Mouse (Mus musculus) hindbrain, embryonic 11.5 days (tissue): ENCODE measurements around the gene Gm6592. TPM values are rescaled to one million over a fixed set of nuclear protein-coding genes. Genes with fewer than 3 reads are reported as not detected.
"Not testable (repeated sequence)": the region's sequence is repeated elsewhere in the genome, so short reads cannot be mapped to it uniquely, and the experiment has no call there.

Source experiments
- ATAC-seq: fragments of 200-750 bp; cut with Nextera tagmentation; 2 replicates; pipeline ENCODE4 v1.8.0; 2017; ENCODE audit warnings: mild to moderate bottlenecking, moderate TSS enrichment, moderate library complexity; ENCODE audit not compliant: low FRiP score
- DNase-seq: peaks from one replicate; pipeline ENCODE4 v3.0.0-alpha.2; 2015; ENCODE audit warnings: low spot score
- H3K27ac ChIP-seq: fragments of 300-500 bp; sonication (generic); 2 replicates; pipeline ENCODE4 v1.5.1; 2014; ENCODE audit warnings: mild to moderate bottlenecking, low read depth, low read length
- H3K27me3 ChIP-seq: fragments of 300-500 bp; sonication (generic); 2 replicates; pipeline ENCODE4 v1.6.1; 2014; ENCODE audit warnings: mild to moderate bottlenecking, low read length, moderate library complexity, mixed read lengths; ENCODE audit not compliant: control insufficient read depth, insufficient read depth
- H3K36me3 ChIP-seq: fragments of 300-500 bp; sonication (generic); 2 replicates; pipeline ENCODE4 v1.6.1; 2014; ENCODE audit warnings: mild to moderate bottlenecking, low read length, moderate library complexity, mixed read lengths; ENCODE audit not compliant: control insufficient read depth, insufficient read depth
- H3K4me1 ChIP-seq: fragments of 300-500 bp; sonication (generic); replicated peaks from 2 replicates; pipeline ENCODE4 v1.6.1; 2014; ENCODE audit warnings: low read length, mixed read lengths; ENCODE audit not compliant: control insufficient read depth, insufficient read depth
- H3K4me2 ChIP-seq: fragments of 300-500 bp; sonication (generic); replicated peaks from 2 replicates; pipeline ENCODE4 v1.6.1; 2014; ENCODE audit warnings: mild to moderate bottlenecking, low read depth, low read length
- H3K4me3 ChIP-seq: fragments of 300-500 bp; sonication (generic); 2 replicates; pipeline ENCODE4 v1.5.1; 2014; ENCODE audit warnings: low read depth, low read length
- H3K9ac ChIP-seq: fragments of 300-500 bp; sonication (generic); 2 replicates; pipeline ENCODE4 v1.6.1; 2014; ENCODE audit warnings: low read depth, low read length
- H3K9me3 ChIP-seq: fragments of 300-500 bp; sonication (generic); 2 replicates; pipeline ENCODE4 v1.6.1; 2016; ENCODE audit warnings: low read length; ENCODE audit not compliant: control insufficient read depth
- WGBS: fragments of 180-500 bp; shearing (Covaris S2); extraction: QIAGEN DNeasy Blood & Tissue Kit; methylation state at CpG from one replicate; pipeline ENCODE4 v1.1.7; 2014; 5-methylcytosine and 5-hydroxymethylcytosine counted together
- polyA plus RNA-seq: library from polyadenylated mRNA; unstranded; fragments of >200 nt; fragmentation: Nextera tagmentation; extraction: Ambion mirVana; gene quantifications from 2 replicates; pipeline ENCODE4 v1.2.1, GENCODE M21; 2014

The Gm6592 gene
- not detected in 2 replicates for polyA plus RNA-seq

- WGBS, result 88% methylated on average over 1 of the region's 1 CpGs
These were observed at the start of gene Gm6592 for GRCm38 (mm10) chrX:8843694-8844093. Gm6592 (plus strand) TSS chrX:8843994.

GRCm38 (mm10) chrX:8803391-8803790 lies 40.4 kb upstream of the Gm6592 start, which contains the start of gene Ssxb5:
Ssxb5 (plus strand) TSS chrX:8803691.
- H3K36me3 ChIP-seq, DNase-seq, H3K27me3 ChIP-seq, ATAC-seq, H3K9ac ChIP-seq, H3K27ac ChIP-seq, H3K4me1 ChIP-seq, H3K4me2 ChIP-seq, H3K4me3 ChIP-seq, H3K9me3 ChIP-seq: not testable (repeated sequence)
- 82% methylated on average over 4 of the region's 4 CpGs for WGBS

More at GRCm38 (mm10) chrX:8843694-8844093, at the start of gene Gm6592:
- Histone ChIP-seq H3K4me1 (no peaks in the 10 kb centered on the region), H3K4me2 (no peak within 1 kb of the TSS), H3K36me3 (no peaks in the 10 kb centered on the region), H3K27ac (no peak within 1 kb of the TSS), H3K9me3 (no peaks in the 10 kb centered on the region), H3K9ac (no peak within 1 kb of the TSS), H3K4me3 (no peak within 1 kb of the TSS), H3K27me3 (no peaks in the 10 kb centered on the region)
- ATAC-seq (no peak), DNase-seq (no peak)

GRCm38 (mm10) chrX:8832043-8832442 lies 11.8 kb upstream of the Gm6592 start:
- Histone ChIP-seq H3K9me3 (no peaks in the 10 kb centered on the region), H3K36me3 (no peaks in the 10 kb centered on the region), H3K4me2 (no peak overlapping the region), H3K4me1 (no peaks in the 10 kb centered on the region), H3K4me3 (no peak overlapping the region), H3K27me3 (no peaks in the 10 kb centered on the region), H3K9ac (no peak overlapping the region), H3K27ac (no peak overlapping the region)
- DNase-seq (peak; percentile 37), ATAC-seq (no peak)

DNA sequence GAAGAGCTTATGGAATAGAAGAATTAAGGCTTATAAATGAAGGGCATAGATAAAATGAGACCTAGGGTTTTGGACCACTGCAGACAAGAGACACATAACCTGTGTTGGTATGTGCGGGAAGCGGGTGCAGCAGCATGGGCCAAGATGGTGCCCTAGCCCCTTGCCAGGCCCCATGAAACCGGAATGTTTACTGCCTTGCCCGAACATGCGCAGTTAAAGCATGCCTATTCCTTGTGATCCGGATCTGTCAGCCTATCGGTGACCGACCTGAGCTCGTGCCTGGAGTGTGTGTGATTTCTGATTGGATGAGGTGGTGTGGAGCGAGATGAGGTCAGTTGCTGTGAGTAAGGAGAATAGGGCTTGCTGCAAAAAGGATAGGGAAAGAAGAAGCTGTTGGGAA lies 8.7 kb downstream of the Gm6592 start:
- Histone ChIP-seq H3K27me3 (no peaks in the 10 kb centered on the region), H3K36me3 (no peaks in the 10 kb centered on the region), H3K9ac (no peak overlapping the region), H3K4me1 (no peaks in the 10 kb centered on the region), H3K27ac (no peak overlapping the region), H3K4me3 (no peak overlapping the region), H3K4me2 (no peak overlapping the region), H3K9me3 (no peaks in the 10 kb centered on the region)
- DNase-seq (no peak), ATAC-seq (no peak)
- WGBS, result 91% methylated on average over 10 of the region's 10 CpGs

- 5% methylated on average over 3 of the region's 3 CpGs for WGBS
- H3K9me3 ChIP-seq, H3K27ac ChIP-seq, H3K36me3 ChIP-seq, H3K4me2 ChIP-seq, H3K4me3 ChIP-seq, H3K9ac ChIP-seq, ATAC-seq, H3K27me3 ChIP-seq, H3K4me1 ChIP-seq: not testable (repeated sequence)
- peak; percentile 67 for DNase-seq
These were observed 20.5 kb downstream of the Gm6592 start for GRCm38 (mm10) chrX:8864331-8864730.

- ATAC-seq, H3K27ac ChIP-seq, H3K36me3 ChIP-seq, H3K4me2 ChIP-seq, H3K4me1 ChIP-seq, H3K9ac ChIP-seq, H3K4me3 ChIP-seq, H3K27me3 ChIP-seq, DNase-seq, H3K9me3 ChIP-seq: not testable (repeated sequence)
- WGBS, result 90% methylated on average over 3 of the region's 4 CpGs
These were observed 30.2 kb downstream of the Gm6592 start, which contains the start of gene Gm5751 for GRCm38 (mm10) chrX:8873953-8874352. Gm5751 (plus strand) TSS chrX:8874253.

GRCm38 (mm10) chrX:8884336-8884735 lies 40.5 kb downstream of the Gm6592 start:
- Histone ChIP-seq H3K4me3 (no peak overlapping the region), H3K9ac (no peak overlapping the region), H3K4me1 (no peaks in the 10 kb centered on the region), H3K36me3 (no peaks in the 10 kb centered on the region), H3K9me3 (no peaks in the 10 kb centered on the region), H3K4me2 (no peak overlapping the region), H3K27me3 (no peaks in the 10 kb centered on the region), H3K27ac (no peak overlapping the region)
- DNase-seq (no peak), ATAC-seq (no peak)
- WGBS, result 83% methylated on average over 4 of the region's 4 CpGs

GRCm38 (mm10) chrX:8891975-8892342 lies 48.2 kb downstream of the Gm6592 start:
- Histone ChIP-seq H3K9ac (no peak overlapping the region), H3K9me3 (no peaks in the 10 kb centered on the region), H3K4me2 (peak overlapping the region; percentile 63), H3K4me3 (peak overlapping the region; percentile 50), H3K27me3 (no peaks in the 10 kb centered on the region), H3K36me3 (no peaks in the 10 kb centered on the region), H3K27ac (no peak overlapping the region; the same call in 1 of the 2 replicates), H3K4me1 (no peaks in the 10 kb centered on the region)
- peak; percentile 71 for ATAC-seq
- peak; percentile 2 for DNase-seq
- 51% methylated on average over 3 of the region's 9 CpGs for WGBS

DNA sequence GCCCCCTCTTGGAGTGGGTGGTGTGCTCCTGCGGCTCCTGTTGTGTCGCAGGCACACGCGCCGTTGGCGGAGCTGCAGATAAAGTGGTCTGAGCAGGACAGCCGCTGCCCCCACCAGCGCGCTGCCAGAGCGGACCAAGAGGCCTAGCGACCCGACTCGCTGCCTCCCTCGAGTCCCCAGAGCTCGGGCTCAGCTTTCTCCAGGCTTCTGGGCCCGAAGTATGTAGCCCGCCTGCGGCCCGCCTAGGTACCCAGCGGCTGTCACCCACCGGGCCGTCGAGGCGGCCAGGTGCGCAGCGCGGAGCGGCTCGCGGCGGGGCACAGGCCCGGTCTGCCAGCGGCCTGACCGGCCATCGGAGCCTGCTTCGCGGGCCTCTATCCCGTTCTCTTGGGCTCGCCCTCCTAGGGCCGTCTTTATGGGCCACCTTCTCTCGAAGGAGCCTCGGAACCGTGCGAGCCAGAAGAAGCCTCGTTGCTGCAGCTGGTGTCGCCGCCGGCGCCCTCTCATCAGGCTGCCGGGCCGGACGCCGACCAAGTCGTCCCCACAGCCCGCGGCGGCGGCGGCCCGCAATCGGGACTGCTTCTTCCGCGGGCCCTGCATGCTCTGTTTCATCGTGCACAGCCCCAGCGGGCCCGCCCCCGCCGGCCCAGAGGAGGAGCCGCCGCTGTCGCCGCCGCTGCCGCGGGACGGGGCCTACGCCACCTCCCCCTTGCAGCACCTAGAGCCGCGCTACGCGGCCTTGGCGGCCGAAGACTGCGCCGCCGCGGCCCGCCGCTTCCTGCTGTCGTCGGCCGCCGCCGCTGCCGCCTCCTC lies 48.8 kb downstream of the Gm6592 start, which contains the start of gene B630019K06Rik:
B630019K06Rik (plus strand) TSS at position 40 of the 813 bp plus-strand sequence.
- peak; percentile 89 for ATAC-seq
- peak within 1 kb of the TSS; percentile 63 for H3K4me2 ChIP-seq
- H3K4me3 ChIP-seq, result peak within 1 kb of the TSS; percentile 50

More for the DNA sequence above, 48.8 kb downstream of the Gm6592 start, which contains the start of gene B630019K06Rik:
- WGBS, result 16% methylated on average over 60 of the region's 95 CpGs
- no peaks in the 10 kb centered on the region for H3K9me3 ChIP-seq
- peak within 1 kb of the TSS; percentile 64 for H3K27ac ChIP-seq
- no peaks in the 10 kb centered on the region for H3K4me1 ChIP-seq
- peak within 1 kb of the TSS; percentile 76 for H3K9ac ChIP-seq
- H3K27me3 ChIP-seq, result no peaks in the 10 kb centered on the region
- peak; percentile 64 for DNase-seq
- no peaks in the 10 kb centered on the region for H3K36me3 ChIP-seq
